Comparison of ENCODE assay signal across 17 mouse cellular contexts in genomic region chr5:141857781-141858180, GRCm38 (mm10).
DNase-seq lines count a peak whose midpoint lies in the region; ATAC-seq and TF ChIP-seq lines count a peak whose summit lies in the region.
"Had no signal": no experiment of that assay in that cellular context is flagged by ENCODE, and none has a peak within 500 bp of the region (broad histone marks: within the 10 kb centered on the region; RNA-seq: fewer than 3 reads in every experiment).

No protein-coding gene starts in this region.

- H3K4me3 ChIP-seq in intestine, embryonic 16.5 days (ENCODE audit: low read length): no peak overlapping the region
- no peak overlapping the region for H3K4me3 ChIP-seq in small intestine, adult 2 months (ENCODE audit: low read depth, low read length)
- no peak overlapping the region for H3K4me3 ChIP-seq in heart, adult 2 months
- H3K4me3 ChIP-seq: embryonic facial prominence, embryonic 12.5 days; limb, embryonic 10.5 days; neural tube, embryonic 12.5 days had no signal

- no peak for TF ChIP-seq POLR2A in small intestine, adult 2 months (IDR thresholded peaks at IDR 0.05; ENCODE audit: low read depth, low read length)
- TF ChIP-seq POLR2A in heart, adult 2 months (IDR thresholded peaks at IDR 0.05; ENCODE audit: insufficient read depth, low read depth, low read length): no peak

- H3K9me3 ChIP-seq in intestine, embryonic 16.5 days (ENCODE audit: control insufficient read depth, low read length): no peaks in the 10 kb centered on the region
- H3K9me3 ChIP-seq: embryonic facial prominence, embryonic 12.5 days; limb, embryonic 10.5 days; neural tube, embryonic 12.5 days had no signal

- peak; percentile 54 to 76 for DNase-seq in kidney, adult 8-10 months
- DNase-seq in large intestine, adult 2 months (ENCODE audit: low read depth, low spot score): peak; percentile 22
- no peak for DNase-seq in lung, postnatal 4 days
- no peak for DNase-seq in thymus, adult 18-20 months
- DNase-seq in heart, adult 2 months: no peak
- DNase-seq: adrenal gland, adult 8-10 months; cerebellum, postnatal 14 days; lung, postnatal 14 days; right cerebral cortex, adult 18-20 months; thymus, postnatal 14 days had no signal

- H3K79me2 ChIP-seq in heart, adult 2 months (replicated peaks; ENCODE audit: control insufficient read depth, insufficient read depth, low read length): no peaks in the 10 kb centered on the region

- TF ChIP-seq EP300 in heart, adult 2 months (IDR thresholded peaks at IDR 0.05; ENCODE audit: insufficient read depth, low read depth, low read length): no peak

- no peak overlapping the region for H3K9ac ChIP-seq in intestine, embryonic 16.5 days (ENCODE audit: low read depth, low read length)
- no peak overlapping the region for H3K9ac ChIP-seq in heart, adult 2 months (ENCODE audit: low read depth, low read length)
- H3K9ac ChIP-seq: embryonic facial prominence, embryonic 12.5 days; neural tube, embryonic 12.5 days had no signal

- TF ChIP-seq CTCF in small intestine, adult 2 months (IDR thresholded peaks at IDR 0.05; ENCODE audit: extremely low read depth, insufficient read length, insufficient replicate concordance, low read depth, low read length): no peak
- no peak for TF ChIP-seq CTCF in heart, adult 2 months (IDR thresholded peaks at IDR 0.05)

- WGBS in intestine, embryonic 16.5 days: 67% methylated on average over 1 of the region's 1 CpGs
- WGBS in large intestine, adult 2 months: 35% methylated on average over 1 of the region's 1 CpGs
- 42% methylated on average over 1 of the region's 1 CpGs for WGBS in small intestine, adult 2 months
- WGBS in heart, adult 2 months: 90% methylated on average over 1 of the region's 1 CpGs

- intact Hi-C loops in heart, adult 2 months (cut with DNase I): no loop called here

- peaks cover 23% of the 10 kb centered on the region for H3K4me1 ChIP-seq in intestine, embryonic 16.5 days (ENCODE audit: control insufficient read depth, insufficient read depth, low read length)
- peaks cover 17% of the 10 kb centered on the region; the same call in 1 of the 2 replicates for H3K4me1 ChIP-seq in small intestine, adult 2 months (ENCODE audit: control insufficient read depth, insufficient read depth, insufficient read length, low read length)
- no peaks in the 10 kb centered on the region for H3K4me1 ChIP-seq in heart, adult 2 months (ENCODE audit: control insufficient read depth, insufficient read depth, low read length)
- H3K4me1 ChIP-seq: embryonic facial prominence, embryonic 12.5 days had no signal

- H3K36me3 ChIP-seq in intestine, embryonic 16.5 days (ENCODE audit: control insufficient read depth, insufficient read depth, low read length): no peaks in the 10 kb centered on the region
- no peaks in the 10 kb centered on the region for H3K36me3 ChIP-seq in small intestine, adult 2 months (ENCODE audit: control insufficient read depth, insufficient read depth, low read length)
- H3K36me3 ChIP-seq in heart, adult 2 months (ENCODE audit: control insufficient read depth, insufficient read depth, low read length): no peaks in the 10 kb centered on the region
- H3K36me3 ChIP-seq: embryonic facial prominence, embryonic 12.5 days; limb, embryonic 10.5 days; neural tube, embryonic 12.5 days had no signal

- no peaks in the 10 kb centered on the region for H3K27me3 ChIP-seq in intestine, embryonic 16.5 days (replicated peaks; ENCODE audit: control insufficient read depth, insufficient read depth, low read length)
- H3K27me3 ChIP-seq in small intestine, adult 2 months (ENCODE audit: control insufficient read depth, insufficient read depth, low read length): no peaks in the 10 kb centered on the region
- H3K27me3 ChIP-seq in heart, adult 2 months (ENCODE audit: control insufficient read depth, insufficient read depth, low read length): no peaks in the 10 kb centered on the region
- H3K27me3 ChIP-seq: embryonic facial prominence, embryonic 12.5 days; neural tube, embryonic 12.5 days had no signal

- peak; percentile 96 for ATAC-seq in intestine, embryonic 16.5 days
- ATAC-seq: hindbrain, embryonic 16.5 days had no signal

- peak overlapping the region; percentile 73 for H3K27ac ChIP-seq in intestine, embryonic 16.5 days (ENCODE audit: low read length)
- H3K27ac ChIP-seq in small intestine, adult 2 months (ENCODE audit: insufficient read depth, low read depth, low read length): peak overlapping the region; percentile 82
- no peak overlapping the region for H3K27ac ChIP-seq in heart, adult 2 months
- H3K27ac ChIP-seq: embryonic facial prominence, embryonic 12.5 days; limb, embryonic 10.5 days; neural tube, embryonic 12.5 days had no signal

- no peak overlapping the region for H3K4me2 ChIP-seq in intestine, embryonic 16.5 days (ENCODE audit: low read depth, low read length)
- H3K4me2 ChIP-seq: embryonic facial prominence, embryonic 12.5 days; midbrain, embryonic 11.5 days; neural tube, embryonic 12.5 days had no signal

Comparison
In these comparisons a context has a peak if more than half of its experiments do, and no peak if none do; other contexts are left out.
1. DNase-seq: peak in kidney, adult 8-10 months (2 of 2) and large intestine, adult 2 months (single experiment); none in lung, postnatal 4 days (0 of 2), thymus, adult 18-20 months (0 of 2) and heart, adult 2 months (0 of 2).